Mouse (Mus musculus) cerebellum, postnatal 25 days (tissue): ENCODE data around the gene Olfr611.
"Not testable (repeated sequence)": the region's sequence is repeated elsewhere in the genome, so short reads cannot be mapped to it uniquely, and the experiment has no call there.

Source experiments
- DNase-seq, 2 experiments: peaks; one replicate each; pipeline ENCODE4 v3.0.0; 2021; ENCODE audit warnings: mixed read lengths in 2 of 2

Gene Olfr611

GRCm38 (mm10) chr7:103520746-103521145 lies at the start of gene Olfr611:
Gene Olfr611, minus strand, starts transcription at chr7:103520846.
- not testable (repeated sequence) for DNase-seq

GRCm38 (mm10) chr7:103569043-103569442 lies 48.4 kb upstream of the Olfr611 start, which contains the start of gene Olfr616:
Gene Olfr616, minus strand, starts transcription at chr7:103569143.
- DNase-seq, result no peak

GRCm38 (mm10) chr7:103555779-103556178 lies 35.1 kb upstream of the Olfr611 start, which contains the start of gene Olfr615:
Gene Olfr615, plus strand, starts transcription at chr7:103556079.
- no peak for DNase-seq

GRCm38 (mm10) chr7:103547774-103548173 lies 27.1 kb upstream of the Olfr611 start, which contains the start of gene Olfr613:
Gene Olfr613, plus strand, starts transcription at chr7:103548074.
- no peak for DNase-seq

GRCm38 (mm10) chr7:103542617-103543016 lies 22.0 kb upstream of the Olfr611 start, which contains the start of gene Olfr612:
Gene Olfr612, minus strand, starts transcription at chr7:103542717.
- not testable (repeated sequence) for DNase-seq

- no peak for DNase-seq
These were observed 8.6 kb downstream of the Olfr611 start, which contains the start of gene Olfr610 for GRCm38 (mm10) chr7:103512022-103512421. Gene Olfr610, minus strand, starts transcription at chr7:103512122.

GRCm38 (mm10) chr7:103497962-103498361 lies 22.7 kb downstream of the Olfr611 start, which contains the start of gene Olfr609:
Gene Olfr609, minus strand, starts transcription at chr7:103498062.
- no peak for DNase-seq

GRCm38 (mm10) chr7:103477106-103477505 lies 43.5 kb downstream of the Olfr611 start:
- not testable (repeated sequence) for DNase-seq

GRCm38 (mm10) chr7:103469577-103469976 lies 51.1 kb downstream of the Olfr611 start, which contains the start of gene Olfr608:
Gene Olfr608, plus strand, starts transcription at chr7:103469877.
- DNase-seq, result no peak
